Mouse (Mus musculus) kidney, postnatal 0 days (tissue): ENCODE data around the gene Etv6. TPM values are rescaled to one million over a fixed set of nuclear protein-coding genes. Genes with fewer than 3 reads are reported as not detected.

Experiments used
- ATAC-seq: fragments of 200-750 bp; cut with Nextera tagmentation; replicated peaks from 2 replicates; pipeline ENCODE4 v1.8.0; 2017; ENCODE audit warnings: low read depth, moderate number of reproducible peaks, moderate TSS enrichment, moderate library complexity; ENCODE audit not compliant: low FRiP score
- DNase-seq: peaks from one replicate; pipeline ENCODE4 v3.0.0-alpha.2; 2016; ENCODE audit warnings: low spot score
- H3K27ac ChIP-seq: fragments of 300-500 bp; sonication (generic); 2 replicates; pipeline ENCODE4 v1.5.1; 2014; ENCODE audit warnings: mild to moderate bottlenecking
- H3K27me3 ChIP-seq: fragments of 300-500 bp; sonication (generic); 2 replicates; pipeline ENCODE4 v1.6.1; 2014; ENCODE audit warnings: low read length, mixed read lengths; ENCODE audit not compliant: insufficient read depth
- H3K36me3 ChIP-seq: fragments of 300-500 bp; sonication (generic); 2 replicates; pipeline ENCODE4 v1.6.1; 2014; ENCODE audit warnings: low read length, mixed read lengths; ENCODE audit not compliant: insufficient read depth
- H3K4me1 ChIP-seq: fragments of 300-500 bp; sonication (generic); replicated peaks from 2 replicates; pipeline ENCODE4 v1.6.1; 2014; ENCODE audit warnings: antibody characterized with exemption, low read length, mixed read lengths; ENCODE audit not compliant: insufficient read depth
- H3K4me2 ChIP-seq: fragments of 300-500 bp; sonication (generic); 2 replicates; pipeline ENCODE4 v1.6.1; 2014; ENCODE audit warnings: mild to moderate bottlenecking, low read length, moderate library complexity, mixed read lengths
- H3K4me3 ChIP-seq: fragments of 300-500 bp; sonication (generic); replicated peaks from 2 replicates; pipeline ENCODE4 v1.5.1; 2014; ENCODE audit warnings: low read depth, low read length
- H3K9ac ChIP-seq: fragments of 300-500 bp; sonication (generic); 2 replicates; pipeline ENCODE4 v1.6.1; 2014; ENCODE audit warnings: low read depth, low read length
- H3K9me3 ChIP-seq: fragments of 300-500 bp; sonication (generic); replicated peaks from 2 replicates; pipeline ENCODE4 v1.6.1; 2016; ENCODE audit warnings: low read length, inconsistent platforms, mixed read lengths
- CTCF ChIP-seq: IDR thresholded peaks from 2 replicates; pipeline ENCODE4 v1.5.1; 2016; ENCODE audit warnings: antibody characterized with exemption, low read depth, mild to moderate bottlenecking, moderate library complexity
- WGBS: fragments of 180-500 bp; shearing (Covaris S2); extraction: QIAGEN DNeasy Blood & Tissue Kit; methylation state at CpG from one replicate; pipeline ENCODE4 v1.1.7; 2014; 5-methylcytosine and 5-hydroxymethylcytosine counted together
- polyA plus RNA-seq: library from polyadenylated mRNA; unstranded; fragments of >200 nt; fragmentation: Nextera tagmentation; extraction: Ambion mirVana; gene quantifications from 2 replicates; pipeline ENCODE4 v1.2.1, GENCODE M21; 2015

Etv6 gene
- polyA plus RNA-seq, 1 experiment from 2014 or later = 8.9 TPM

DNA sequence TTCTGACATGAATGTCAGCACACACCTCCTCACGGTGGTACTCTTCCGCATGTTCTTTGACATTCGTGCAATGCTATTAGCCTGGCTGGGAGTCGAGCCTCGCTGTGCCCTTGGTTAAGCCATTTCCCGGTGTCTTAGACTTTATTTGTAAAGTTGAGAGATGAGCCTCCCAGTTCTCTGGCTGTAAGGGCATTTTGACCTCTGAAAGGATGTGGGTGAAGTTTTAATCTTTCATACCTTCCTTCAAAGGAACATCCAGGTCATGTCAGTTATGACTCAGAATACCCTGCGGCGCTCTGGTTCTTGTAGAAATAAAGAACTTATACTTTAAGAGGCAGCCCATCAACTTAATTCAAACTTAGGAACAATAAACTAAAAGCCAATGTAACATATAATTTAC, 32.0 kb downstream of the Etv6 start:
- no peak for DNase-seq
- Histone ChIP-seq H3K9ac (no peak overlapping the region), H3K9me3 (no peaks in the 10 kb centered on the region), H3K4me1 (no peaks in the 10 kb centered on the region), H3K4me3 (no peak overlapping the region), H3K4me2 (no peak overlapping the region), H3K27ac (no peak overlapping the region), H3K36me3 (no peaks in the 10 kb centered on the region), H3K27me3 (no peaks in the 10 kb centered on the region)
- 88% methylated on average over 8 of the region's 8 CpGs for WGBS
- TF ChIP-seq CTCF = no peak
- ATAC-seq = no peak

GRCm38 (mm10) chr6:134072439-134072838, 36.9 kb downstream of the Etv6 start:
- Histone ChIP-seq H3K4me3 (no peak overlapping the region), H3K4me1 (no peaks in the 10 kb centered on the region), H3K4me2 (no peak overlapping the region), H3K27me3 (no peaks in the 10 kb centered on the region), H3K36me3 (peaks cover 9% of the 10 kb centered on the region; the same call in 1 of the 2 replicates), H3K9me3 (no peaks in the 10 kb centered on the region), H3K27ac (no peak overlapping the region), H3K9ac (no peak overlapping the region)
- 81% methylated on average over 7 of the region's 7 CpGs for WGBS
- ATAC-seq (no peak), DNase-seq (no peak)
- no peak for TF ChIP-seq CTCF

- no peaks in the 10 kb centered on the region for H3K9me3 ChIP-seq
- WGBS = 95% methylated on average over 6 of the region's 6 CpGs
Measured at GRCm38 (mm10) chr6:134072906-134073305, 37.4 kb downstream of the Etv6 start.

GRCm38 (mm10) chr6:134074353-134074752, 38.9 kb downstream of the Etv6 start:
- no peak for DNase-seq

More at GRCm38 (mm10) chr6:134072906-134073305, 37.4 kb downstream of the Etv6 start:
- H3K4me1 ChIP-seq = no peaks in the 10 kb centered on the region
- ATAC-seq = no peak
- H3K36me3 ChIP-seq = peaks cover 9% of the 10 kb centered on the region; the same call in 1 of the 2 replicates
- H3K27me3 ChIP-seq = no peaks in the 10 kb centered on the region
- H3K4me3 ChIP-seq = no peak overlapping the region
- H3K9ac ChIP-seq = no peak overlapping the region
- no peak overlapping the region for H3K27ac ChIP-seq
- TF ChIP-seq CTCF = no peak
- DNase-seq = no peak
- no peak overlapping the region for H3K4me2 ChIP-seq

DNA sequence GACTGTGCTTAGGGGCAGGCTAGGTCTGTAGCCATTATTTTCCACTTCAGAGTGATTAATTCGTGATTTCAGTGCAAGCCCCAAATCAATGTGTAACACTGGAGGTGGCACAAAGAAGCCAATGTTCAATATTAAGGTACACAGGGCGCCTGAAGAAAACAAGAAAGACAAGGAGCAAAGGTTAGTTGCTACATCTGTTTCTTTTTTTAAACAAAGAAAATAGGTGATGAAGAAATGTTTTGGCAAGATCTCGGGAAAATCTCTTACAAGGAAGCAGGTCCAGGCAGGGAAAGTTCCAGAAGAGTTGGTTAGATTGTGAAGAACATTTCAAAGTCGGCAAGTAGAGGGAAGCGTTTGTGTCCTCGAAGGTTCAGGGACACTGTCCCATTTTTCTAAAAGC, 39.5 kb downstream of the Etv6 start:
- no peak for ATAC-seq
- H3K4me3 ChIP-seq = no peak overlapping the region
- no peak for DNase-seq
- H3K4me1 ChIP-seq = no peaks in the 10 kb centered on the region
- no peak for TF ChIP-seq CTCF
- H3K27ac ChIP-seq = no peak overlapping the region
- peaks cover 9% of the 10 kb centered on the region; the same call in 1 of the 2 replicates for H3K36me3 ChIP-seq
- H3K4me2 ChIP-seq = no peak overlapping the region
- H3K9ac ChIP-seq = no peak overlapping the region
- WGBS = 92% methylated on average over 6 of the region's 6 CpGs
- H3K27me3 ChIP-seq = no peaks in the 10 kb centered on the region
- H3K9me3 ChIP-seq = no peaks in the 10 kb centered on the region

More at GRCm38 (mm10) chr6:134074353-134074752, 38.9 kb downstream of the Etv6 start:
- ATAC-seq = no peak
- WGBS = 97% methylated on average over 1 of the region's 1 CpGs
- H3K27me3 ChIP-seq = no peaks in the 10 kb centered on the region
- no peak overlapping the region for H3K27ac ChIP-seq
- H3K9ac ChIP-seq = no peak overlapping the region
- H3K4me3 ChIP-seq = no peak overlapping the region
- no peaks in the 10 kb centered on the region for H3K4me1 ChIP-seq
- H3K36me3 ChIP-seq = peaks cover 9% of the 10 kb centered on the region; the same call in 1 of the 2 replicates
- no peaks in the 10 kb centered on the region for H3K9me3 ChIP-seq
- TF ChIP-seq CTCF = no peak
- H3K4me2 ChIP-seq = no peak overlapping the region

DNA sequence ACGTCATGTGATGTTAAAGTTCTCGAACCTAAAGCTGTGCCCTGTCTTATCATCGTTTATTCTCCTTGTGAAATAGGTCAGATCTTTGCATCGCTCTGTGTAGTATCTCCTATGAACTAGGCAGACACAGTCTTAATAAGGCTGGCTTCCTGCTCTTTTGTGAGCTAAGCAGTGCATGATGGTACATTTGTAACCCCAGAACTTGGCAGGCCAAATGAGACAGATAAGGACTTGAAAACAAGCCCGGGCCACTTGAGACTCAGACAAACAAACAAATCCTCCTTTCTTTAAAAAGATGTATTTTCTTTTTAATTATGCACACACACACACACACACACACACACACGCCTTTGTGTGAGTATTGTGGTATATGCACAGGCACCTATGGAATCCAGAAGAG, 42.5 kb downstream of the Etv6 start:
- TF ChIP-seq CTCF = no peak
- H3K4me1 ChIP-seq = no peaks in the 10 kb centered on the region
- H3K9ac ChIP-seq = no peak overlapping the region
- no peaks in the 10 kb centered on the region for H3K9me3 ChIP-seq
- no peak overlapping the region for H3K4me3 ChIP-seq
- H3K36me3 ChIP-seq = peaks cover 9% of the 10 kb centered on the region; the same call in 1 of the 2 replicates
- no peak overlapping the region for H3K27ac ChIP-seq
- no peaks in the 10 kb centered on the region for H3K27me3 ChIP-seq
- no peak overlapping the region for H3K4me2 ChIP-seq
- no peak for DNase-seq
- ATAC-seq = no peak
- 80% methylated on average over 6 of the region's 6 CpGs for WGBS

DNA sequence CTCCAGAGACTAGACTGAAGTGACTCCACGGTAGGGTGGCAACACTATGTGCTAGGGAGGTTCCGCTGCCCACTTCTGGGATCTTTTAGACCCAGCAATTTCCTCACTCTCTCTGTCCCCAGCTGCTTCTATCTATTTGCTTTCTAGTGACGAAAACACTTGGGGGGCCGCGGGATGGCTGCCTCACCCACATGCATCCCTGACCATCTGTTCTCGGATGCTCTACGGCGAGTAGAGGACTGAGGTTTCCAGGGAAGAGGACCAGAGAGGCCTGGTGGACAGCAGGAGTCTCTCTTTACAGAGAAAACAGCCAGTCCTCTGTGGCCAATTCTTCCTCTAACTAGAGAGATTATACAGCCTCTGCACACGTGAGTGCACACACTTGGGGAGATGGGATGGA, 43.6 kb downstream of the Etv6 start:
- no peak for DNase-seq
- H3K9me3 ChIP-seq = no peaks in the 10 kb centered on the region
- H3K27ac ChIP-seq = no peak overlapping the region
- 0 out of 2 replicates have a peak, but pooled peaks cover 2% of the 10 kb centered on the region for H3K36me3 ChIP-seq
- no peak overlapping the region for H3K9ac ChIP-seq
- no peak overlapping the region for H3K4me2 ChIP-seq
- ATAC-seq = no peak
- WGBS = 83% methylated on average over 9 of the region's 9 CpGs
- no peaks in the 10 kb centered on the region for H3K4me1 ChIP-seq
- no peaks in the 10 kb centered on the region for H3K27me3 ChIP-seq
- no peak for TF ChIP-seq CTCF
- no peak overlapping the region for H3K4me3 ChIP-seq
